9 mouse cellular contexts compared by ENCODE assay signal in the genomic region with DNA sequence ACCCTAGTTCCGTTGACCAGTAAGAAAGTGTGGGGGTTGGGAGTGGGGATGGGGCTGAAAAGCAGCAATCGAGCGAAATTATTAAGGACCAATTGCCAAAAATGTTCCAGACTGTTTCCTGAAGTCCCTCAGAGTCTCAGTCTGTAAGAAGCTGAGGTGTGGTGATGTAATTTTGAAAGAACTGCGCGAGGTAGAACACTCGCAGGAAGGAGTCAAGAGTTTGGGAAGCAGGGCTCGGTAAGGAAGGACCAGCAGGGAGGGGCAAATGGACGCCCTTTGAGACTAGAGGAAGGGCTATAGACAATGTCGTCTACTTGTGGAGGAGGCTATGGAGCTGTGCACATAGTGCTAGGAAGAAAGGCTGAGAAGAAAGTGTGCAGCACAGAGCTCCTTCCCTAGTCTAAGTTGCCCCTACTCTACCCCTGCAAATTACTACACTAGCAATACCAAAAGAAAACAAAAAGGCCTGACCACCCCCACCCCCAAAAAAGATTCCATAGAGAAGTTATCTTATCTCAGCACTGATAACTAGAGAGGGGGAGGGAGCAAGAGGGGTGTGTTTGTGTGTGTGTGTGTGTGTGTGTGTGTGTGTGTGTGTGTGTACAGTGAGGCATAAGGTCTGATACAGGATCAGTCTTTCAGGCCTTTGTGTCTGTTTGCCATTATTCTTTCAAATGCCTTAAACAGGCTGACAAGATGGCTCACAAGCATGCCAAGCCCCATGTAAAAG. TPM values are rescaled to one million over a fixed set of nuclear protein-coding genes. Genes with fewer than 3 reads are reported as not detected.
DNase-seq lines count a peak whose midpoint lies in the region; ATAC-seq and TF ChIP-seq lines count a peak whose summit lies in the region.
"Had no signal": no experiment of that assay in that cellular context is flagged by ENCODE, and none has a peak within 500 bp of the region (broad histone marks: within the 10 kb centered on the region; RNA-seq: fewer than 3 reads in every experiment).

No protein-coding gene starts in this region.

- peaks cover 15% of the 10 kb centered on the region for H3K4me1 ChIP-seq in lung, embryonic 15.5 days
- H3K4me1 ChIP-seq in forebrain, embryonic 11.5 days (replicated peaks; ENCODE audit: control insufficient read depth, insufficient read depth, low read length): 0 out of 2 replicates have a peak, but pooled peaks cover 3% of the 10 kb centered on the region
- peaks cover 37% of the 10 kb centered on the region for H3K4me1 ChIP-seq in liver, adult 2 months (ENCODE audit: control insufficient read depth, insufficient read depth, low read length)
- 0 out of 2 replicates have a peak, but pooled peaks cover 5% of the 10 kb centered on the region for H3K4me1 ChIP-seq in stomach, embryonic 14.5 days (ENCODE audit: control insufficient read depth, insufficient read depth, low read length)

- WGBS in lung, embryonic 15.5 days: 10% methylated on average over 9 of the region's 9 CpGs
- 24% methylated on average over 9 of the region's 9 CpGs for WGBS in forebrain, embryonic 11.5 days
- WGBS in liver, adult 2 months: 27% methylated on average over 9 of the region's 9 CpGs
- WGBS in stomach, embryonic 14.5 days: 17% methylated on average over 9 of the region's 9 CpGs

- no peak for TF ChIP-seq CTCF in liver, adult 2 months (IDR thresholded peaks at IDR 0.05; ENCODE audit: low read depth, low read length)

- H3K4me2 ChIP-seq in lung, embryonic 15.5 days: peak overlapping the region; percentile 89
- H3K4me2 ChIP-seq in forebrain, embryonic 11.5 days (ENCODE audit: low read depth, low read length, severe bottlenecking): peak overlapping the region; percentile 72; the same call in 1 of the 2 replicates
- H3K4me2 ChIP-seq in stomach, embryonic 14.5 days (replicated peaks; ENCODE audit: low read depth, low read length): peak overlapping the region; percentile 87

- peak overlapping the region; percentile 82 for H3K27ac ChIP-seq in lung, embryonic 15.5 days
- no peak overlapping the region for H3K27ac ChIP-seq in forebrain, embryonic 11.5 days (ENCODE audit: low read depth, low read length)
- peak overlapping the region; percentile 99 for H3K27ac ChIP-seq in liver, adult 2 months (replicated peaks; ENCODE audit: insufficient read depth, low read depth, low read length)
- H3K27ac ChIP-seq in stomach, embryonic 14.5 days (ENCODE audit: low read length): peak overlapping the region; percentile 89; the same call in 1 of the 2 replicates

- peak overlapping the region; percentile 47 for H3K9ac ChIP-seq in lung, embryonic 15.5 days
- peak overlapping the region; percentile 65; the same call in 1 of the 2 replicates for H3K9ac ChIP-seq in forebrain, embryonic 11.5 days (ENCODE audit: low read length)
- peak overlapping the region; percentile 68 for H3K9ac ChIP-seq in liver, adult 2 months (ENCODE audit: low read depth, low read length)
- 0 out of 2 replicates have a peak overlapping the region, but pooled peaks have one; percentile 30 for H3K9ac ChIP-seq in stomach, embryonic 14.5 days (replicated peaks; ENCODE audit: low read depth, low read length)

- H3K4me3 ChIP-seq in lung, embryonic 15.5 days: peak overlapping the region; percentile 53
- no peak overlapping the region for H3K4me3 ChIP-seq in forebrain, embryonic 11.5 days (ENCODE audit: low read depth, low read length)
- H3K4me3 ChIP-seq in liver, adult 2 months (ENCODE audit: insufficient read depth, low read depth, low read length): peak overlapping the region; percentile 17; the same call in 1 of the 2 replicates
- H3K4me3 ChIP-seq in stomach, embryonic 14.5 days (ENCODE audit: low read depth, low read length): peak overlapping the region; percentile 48

- ATAC-seq in lung, embryonic 15.5 days (ENCODE audit: borderline replicate concordance, extremely low read depth, low FRiP score, low TSS enrichment): no peak
- no peak for ATAC-seq in forebrain, embryonic 11.5 days (replicated peaks; ENCODE audit: low FRiP score)
- no peak; the same call in 1 of the 2 replicates for ATAC-seq in stomach, embryonic 14.5 days (ENCODE audit: insufficient number of reproducible peaks, insufficient read depth, low FRiP score, low read depth)

- H3K79me2 ChIP-seq in liver, adult 2 months (ENCODE audit: control insufficient read depth, insufficient read depth, low read length): no peaks in the 10 kb centered on the region

- no peaks in the 10 kb centered on the region for H3K36me3 ChIP-seq in lung, embryonic 15.5 days
- no peaks in the 10 kb centered on the region for H3K36me3 ChIP-seq in forebrain, embryonic 11.5 days (ENCODE audit: control insufficient read depth, insufficient read depth, low read length)
- no peaks in the 10 kb centered on the region for H3K36me3 ChIP-seq in liver, adult 2 months (ENCODE audit: control insufficient read depth, insufficient read depth, low read length)
- no peaks in the 10 kb centered on the region for H3K36me3 ChIP-seq in stomach, embryonic 14.5 days (ENCODE audit: control insufficient read depth, insufficient read depth, low read length)

- H3K27me3 ChIP-seq in lung, embryonic 15.5 days: no peaks in the 10 kb centered on the region
- H3K27me3 ChIP-seq in forebrain, embryonic 11.5 days (ENCODE audit: control insufficient read depth, insufficient read depth, low read length): no peaks in the 10 kb centered on the region
- H3K27me3 ChIP-seq in liver, adult 2 months (ENCODE audit: control insufficient read depth, insufficient read depth, low read length): no peaks in the 10 kb centered on the region
- no peaks in the 10 kb centered on the region for H3K27me3 ChIP-seq in stomach, embryonic 14.5 days (ENCODE audit: control insufficient read depth, insufficient read depth, low read length)

- no peaks in the 10 kb centered on the region for H3K9me3 ChIP-seq in lung, embryonic 15.5 days
- no peaks in the 10 kb centered on the region for H3K9me3 ChIP-seq in forebrain, embryonic 11.5 days (ENCODE audit: control insufficient read depth, low read length)
- H3K9me3 ChIP-seq in stomach, embryonic 14.5 days (ENCODE audit: control insufficient read depth, low read depth, low read length): no peaks in the 10 kb centered on the region

- DNase-seq in lung, postnatal 36 days: no peak
- no peak for DNase-seq in forebrain, embryonic 11.5 days (ENCODE audit: low spot score)
- DNase-seq in liver, adult 2 months (ENCODE audit: extremely low read depth, low read depth, low spot score): peak; percentile 28
- DNase-seq in right cerebral cortex, adult 2 months (ENCODE audit: low spot score in 2 of 2): no peak
- DNase-seq in layer of hippocampus, adult 11-12 months (ENCODE audit: low spot score): no peak
- DNase-seq in layer of hippocampus, postnatal 36 days: no peak
- DNase-seq: kidney, postnatal 14 days had no signal

- TF ChIP-seq POLR2A in liver, adult 2 months (IDR thresholded peaks at IDR 0.05; ENCODE audit: extremely low read depth, insufficient read depth, low read length): no peak

RNA-seq across cellular contexts. Expression of gene Ahcy, which starts 22.5 kb away (rescaled TPM):
- polyA plus RNA-seq in lung, embryonic 15.5 days (2015; fragmentation: Nextera tagmentation; extraction: Ambion mirVana): 61.9 and 62.3 TPM in 2 replicates
- polyA plus RNA-seq in forebrain, embryonic 11.5 days (2014; fragmentation: Nextera tagmentation; extraction: Ambion mirVana): 91.8 and 95.8 TPM in 2 replicates
- total RNA-seq in liver, adult 2 months (2014; rRNA removed): 1,859 and 1,996 TPM in 2 replicates
- polyA plus RNA-seq in liver, adult 2 months (2012; rRNA removed): 1,364 and 1,580 TPM in 2 replicates
- polyA plus RNA-seq in stomach, embryonic 14.5 days (2014; fragmentation: Nextera tagmentation; extraction: Ambion mirVana): 71.9 and 78.9 TPM in 2 replicates
- 10 to 100 TPM; 15.3 to 15.5 TPM for total RNA-seq in layer of hippocampus, postnatal 36 days (2021)

RNA-seq across cellular contexts. Expression of gene Gm14226, which starts 33.7 kb away (rescaled TPM):
- polyA plus RNA-seq in lung, embryonic 15.5 days (2015; fragmentation: Nextera tagmentation; extraction: Ambion mirVana): 0.29 TPM in 2 replicates
- polyA plus RNA-seq in forebrain, embryonic 11.5 days (2014; fragmentation: Nextera tagmentation; extraction: Ambion mirVana): 0.27 and 0.40 TPM in 2 replicates
- under 0.01 TPM in 1 of 2 replicates, not detected in the other for total RNA-seq in liver, adult 2 months (2014; rRNA removed)
- 0.02 TPM in 1 of 2 replicates, not detected in the other for polyA plus RNA-seq in liver, adult 2 months (2012; rRNA removed)
- polyA plus RNA-seq in stomach, embryonic 14.5 days (2014; fragmentation: Nextera tagmentation; extraction: Ambion mirVana): 1.1 and 3.2 TPM in 2 replicates
- under 1 TPM; 0.27 to 0.30 TPM for total RNA-seq in layer of hippocampus, postnatal 36 days (2021)

Comparison
In these comparisons a context has a peak if more than half of its experiments do, and no peak if none do; other contexts are left out.
1. RNA of gene Ahcy, which starts 22.5 kb away (polyA plus RNA-seq): 1,364 to 1,580 TPM in liver, adult 2 months; 91.8 to 95.8 TPM in forebrain, embryonic 11.5 days, 71.9 to 78.9 TPM in stomach, embryonic 14.5 days and 61.9 to 62.3 TPM in lung, embryonic 15.5 days; every median in the first group is over 10 times any median in the second.
2. Peak in every context shown above with its lines, with median percentiles within 50 percentile points of each other: H3K4me2 ChIP-seq and H3K9ac ChIP-seq.